Mouse (Mus musculus): ENCODE measurements around the gene Bod1l.

The Bod1l gene

DNA sequence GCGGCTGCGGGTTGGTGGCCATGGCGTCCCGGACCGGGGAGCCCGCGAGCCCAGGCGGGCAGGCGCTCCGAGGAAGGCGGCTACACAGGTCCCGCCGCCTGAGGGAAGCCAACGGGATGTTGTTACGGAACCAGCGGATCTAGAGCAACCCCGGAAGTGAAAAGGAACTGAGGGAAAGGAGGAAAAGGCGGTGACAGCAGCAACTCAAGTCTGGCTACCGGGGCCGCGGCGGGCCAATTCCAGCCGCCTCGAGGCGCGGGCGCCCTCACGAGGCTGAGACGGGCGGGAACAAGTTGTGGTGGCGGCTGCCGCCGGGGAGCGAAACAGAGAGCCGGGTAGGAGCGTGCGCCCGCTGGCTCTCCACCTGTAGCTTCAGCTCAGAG, at the start of gene Bod1l:
TSS of gene Bod1l (minus strand) at position 169 of the 383 bp plus-strand sequence.
- DNase-seq (ENCODE audit: low spot score): peak; percentile 93

DNA sequence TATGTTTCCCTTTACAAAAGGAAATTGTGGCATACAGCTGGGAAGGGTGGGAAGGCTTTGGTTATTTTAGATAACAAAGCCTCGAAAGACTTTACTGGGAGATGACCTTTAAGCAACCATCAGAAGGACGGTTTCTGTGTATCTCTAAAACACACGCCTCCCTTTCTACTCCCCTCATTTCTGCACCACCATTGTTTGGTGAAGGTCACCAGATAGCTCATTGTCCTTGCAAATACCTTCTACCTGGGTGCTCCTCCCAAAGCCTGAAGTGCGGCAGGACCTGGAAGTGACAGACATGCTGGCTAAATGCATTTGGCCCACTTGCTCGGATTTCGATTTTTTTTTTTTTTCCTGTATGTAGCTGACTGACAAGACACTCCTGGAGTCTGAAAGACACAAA, 49.2 kb upstream of the Bod1l start:
- DNase-seq (ENCODE audit: low spot score): no peak

DNA sequence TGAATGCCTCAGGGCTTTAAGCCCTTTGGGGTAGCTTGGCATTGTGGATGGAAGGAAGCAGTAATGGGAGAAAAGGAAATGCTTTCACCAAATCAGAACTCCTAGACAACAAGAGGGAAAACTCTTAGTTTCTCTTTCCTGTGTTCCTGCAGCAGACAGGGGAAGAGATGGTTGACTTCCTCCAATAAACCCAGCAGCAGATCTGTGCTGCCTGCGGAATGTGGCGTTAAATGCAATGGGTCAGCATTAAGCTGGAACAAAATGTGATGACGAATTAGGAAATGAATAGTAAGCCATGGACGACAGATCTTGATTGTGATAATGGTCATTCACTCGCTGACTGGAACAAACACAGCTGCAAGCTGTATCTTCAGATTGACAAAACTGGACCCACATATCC, 46.8 kb upstream of the Bod1l start:
- no peak for DNase-seq (ENCODE audit: low spot score)

DNA sequence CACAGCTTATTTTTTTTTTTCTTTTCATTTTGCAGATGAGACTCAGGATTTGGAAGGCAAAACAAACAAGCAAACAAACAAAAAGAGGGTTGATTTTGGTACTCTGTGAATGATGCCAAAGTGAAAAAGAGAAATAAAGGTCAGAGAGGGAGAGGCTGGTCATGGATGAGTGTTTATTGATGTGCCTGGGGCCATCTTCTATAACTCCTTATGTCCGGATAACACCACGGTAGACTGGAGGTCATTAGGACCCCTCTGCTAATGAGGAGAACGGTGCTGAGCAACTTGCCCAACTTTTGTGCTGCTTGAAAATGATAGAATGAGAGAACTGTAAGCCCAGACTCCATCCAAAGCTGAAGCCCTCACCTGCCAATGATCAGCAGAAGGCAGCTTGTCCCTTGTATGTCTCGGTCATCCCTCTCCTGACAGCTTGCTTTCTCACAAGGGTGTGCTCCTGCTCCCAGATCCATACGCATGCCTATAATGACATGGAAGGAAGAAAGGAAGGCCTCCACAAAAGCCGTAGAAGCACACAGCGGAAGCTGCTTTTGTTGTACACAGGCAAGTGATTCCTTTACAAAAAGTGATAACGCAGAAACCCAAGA, 45.2 kb upstream of the Bod1l start:
- no peak for DNase-seq (ENCODE audit: low spot score)

DNA sequence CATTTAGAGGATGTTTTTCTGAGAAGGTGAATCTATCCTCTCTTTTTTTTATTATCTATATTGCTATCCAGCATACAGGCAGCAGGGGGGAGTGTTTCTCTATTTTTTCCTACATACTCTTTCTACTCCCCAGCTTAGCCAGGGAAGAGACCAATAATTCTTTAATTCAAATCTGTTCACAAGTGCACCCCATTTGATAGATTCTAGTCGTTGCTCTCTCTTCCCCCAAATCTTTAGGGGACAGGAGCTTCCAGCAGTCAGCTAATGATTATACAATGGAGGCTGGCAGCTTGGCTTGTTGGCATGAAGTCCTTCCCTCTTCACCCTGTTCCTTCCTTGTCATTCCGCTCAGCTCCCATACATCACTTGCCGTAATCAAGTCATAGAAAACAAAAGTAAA, 44.7 kb upstream of the Bod1l start:
- DNase-seq (ENCODE audit: low spot score): no peak

DNA sequence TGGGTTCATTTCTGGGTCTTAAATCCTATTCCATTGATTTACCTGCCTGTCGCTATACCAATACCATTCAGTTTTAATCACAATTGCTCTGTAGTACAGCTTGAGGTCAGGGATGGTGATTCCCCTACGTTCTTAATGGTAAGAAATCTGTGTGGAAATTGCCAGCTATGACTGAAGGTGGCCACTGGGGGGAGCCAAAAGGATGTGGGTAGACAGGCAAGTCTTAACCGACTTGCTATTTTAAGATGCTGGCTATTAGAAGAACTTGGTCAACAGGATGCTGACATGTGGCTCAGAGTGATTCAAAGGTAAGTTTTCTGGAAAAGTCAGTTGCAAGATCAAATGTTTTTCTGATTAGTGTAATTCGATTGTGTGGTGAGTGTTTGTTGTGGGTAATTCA, 43.6 kb upstream of the Bod1l start:
- peak; percentile 38 for DNase-seq (ENCODE audit: low spot score)

DNA sequence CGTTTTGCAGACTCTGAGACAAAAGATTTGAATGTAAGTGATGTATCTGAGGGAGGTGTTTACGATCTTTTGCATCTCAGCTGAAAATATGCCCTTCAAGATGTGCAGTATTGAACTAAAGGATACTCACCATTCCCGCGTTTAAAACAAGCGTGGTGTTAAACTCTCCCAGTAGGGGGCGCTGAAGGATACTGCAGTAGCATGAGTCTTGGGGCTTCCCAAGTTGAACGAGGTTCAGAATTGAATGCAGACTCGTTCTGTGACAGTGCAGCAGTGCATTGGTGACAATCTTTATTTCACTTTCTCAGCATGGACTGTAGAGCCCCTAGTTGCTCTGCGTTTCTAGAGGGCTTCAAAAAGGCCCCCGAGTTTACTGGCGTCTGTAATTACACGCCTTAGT, 40.4 kb upstream of the Bod1l start:
- no peak for DNase-seq (ENCODE audit: low spot score)

DNA sequence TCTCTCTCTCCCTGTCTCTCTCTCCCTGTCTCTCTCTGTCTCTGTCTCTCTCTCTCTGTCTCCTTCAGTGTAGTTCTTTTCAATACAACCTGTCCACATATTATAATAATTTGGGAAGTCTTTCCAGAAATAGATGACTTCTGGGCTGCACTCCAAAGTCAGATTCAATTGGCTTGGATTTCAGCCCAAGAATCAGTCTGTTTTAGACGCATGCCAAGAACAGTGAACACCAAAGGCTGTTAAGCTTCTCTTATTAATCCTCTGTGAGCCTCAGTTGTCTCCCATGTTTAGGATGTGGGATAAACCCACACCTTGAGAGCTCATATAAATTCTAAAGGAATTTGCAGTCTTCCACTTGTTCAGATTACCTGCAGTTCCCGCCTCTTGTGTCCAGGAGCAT, 27.0 kb upstream of the Bod1l start:
- DNase-seq (ENCODE audit: low spot score): no peak

DNA sequence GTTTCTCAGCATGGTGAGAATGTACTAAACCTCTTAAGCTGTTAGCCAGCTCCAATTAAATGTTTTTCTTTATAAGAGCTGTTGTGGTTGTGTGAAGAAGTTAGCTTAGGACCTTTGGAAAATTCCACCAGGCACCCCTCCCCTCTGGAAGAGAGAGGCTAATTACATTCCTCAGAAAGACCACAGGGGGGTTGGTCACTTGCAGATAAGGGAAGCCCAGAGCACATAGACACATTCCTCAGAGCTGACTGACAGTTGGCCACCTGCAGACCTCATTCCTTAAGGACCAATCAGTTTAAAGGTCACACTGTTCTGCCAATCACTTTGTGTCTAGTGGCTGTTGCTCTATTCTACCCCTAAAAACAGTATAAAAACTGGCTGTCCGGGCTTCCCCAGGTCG, 11.7 kb upstream of the Bod1l start:
- no peak for DNase-seq (ENCODE audit: low spot score)

- no peak for DNase-seq (ENCODE audit: low spot score)
Measured at GRCm38 (mm10) chr5:41845558-41845937, 1.4 kb upstream of the Bod1l start.

- DNase-seq (ENCODE audit: low spot score): peak; percentile 9
Measured at GRCm38 (mm10) chr5:41844820-41845557, 874 bp upstream of the Bod1l start.

DNA sequence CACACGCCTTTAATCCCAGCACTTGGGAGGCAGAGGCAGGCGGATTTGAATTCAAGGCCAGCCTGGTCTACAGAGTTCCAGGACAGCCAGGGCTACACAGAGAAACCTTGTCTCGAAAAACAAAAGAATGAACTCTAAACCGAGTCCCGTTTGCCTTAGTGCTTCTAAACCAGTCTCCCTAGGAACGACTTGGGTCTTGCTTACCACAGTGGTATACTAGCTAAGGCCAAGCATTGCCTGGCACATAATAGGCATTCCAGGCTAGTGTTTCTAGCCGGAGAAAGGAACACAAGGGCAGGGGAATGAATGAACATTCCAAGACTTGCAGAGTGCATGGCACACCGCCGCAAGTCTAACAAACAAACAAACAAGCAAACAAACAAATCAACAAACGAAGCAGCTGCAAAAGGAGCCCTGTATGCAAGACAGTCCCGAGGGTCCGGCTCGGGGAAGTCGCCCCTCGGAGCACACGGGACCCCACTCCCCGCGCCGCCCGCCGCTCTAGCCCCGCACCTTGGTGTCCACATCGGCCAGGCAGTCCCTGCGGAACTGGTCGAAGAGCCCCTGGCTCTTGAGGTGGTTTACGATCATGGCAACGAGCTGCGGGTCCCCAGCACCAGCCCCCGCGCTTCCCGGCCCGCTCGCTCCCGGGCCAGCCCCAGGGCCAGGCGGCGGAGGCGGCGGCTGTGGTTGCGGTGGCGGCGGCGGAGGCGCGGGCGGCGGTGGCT, 532 bp downstream of the Bod1l start:
- peak; percentile 7 for DNase-seq (ENCODE audit: low spot score)

GRCm38 (mm10) chr5:41842681-41843080, 1.4 kb downstream of the Bod1l start:
- DNase-seq (ENCODE audit: low spot score): peak; percentile 45

DNA sequence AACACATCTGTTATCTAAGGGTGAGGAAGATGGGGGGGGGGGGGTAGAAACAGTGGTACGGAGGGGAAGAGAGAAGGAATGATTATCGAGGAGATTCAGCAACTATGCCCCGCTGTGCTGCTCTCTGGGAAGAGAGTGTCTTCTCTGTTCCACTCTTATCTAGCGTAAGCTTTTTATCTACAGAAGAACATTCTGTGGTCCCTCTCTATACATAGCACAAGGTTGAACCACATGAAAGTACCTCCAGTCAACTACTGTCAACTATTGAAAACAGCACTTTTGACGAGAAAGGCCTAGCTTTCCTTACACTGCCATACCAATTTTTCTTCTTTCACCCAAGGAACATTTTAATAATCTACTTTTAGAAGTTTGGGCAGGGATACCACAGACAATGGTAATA, 2.4 kb downstream of the Bod1l start:
- no peak for DNase-seq (ENCODE audit: low spot score)

DNA sequence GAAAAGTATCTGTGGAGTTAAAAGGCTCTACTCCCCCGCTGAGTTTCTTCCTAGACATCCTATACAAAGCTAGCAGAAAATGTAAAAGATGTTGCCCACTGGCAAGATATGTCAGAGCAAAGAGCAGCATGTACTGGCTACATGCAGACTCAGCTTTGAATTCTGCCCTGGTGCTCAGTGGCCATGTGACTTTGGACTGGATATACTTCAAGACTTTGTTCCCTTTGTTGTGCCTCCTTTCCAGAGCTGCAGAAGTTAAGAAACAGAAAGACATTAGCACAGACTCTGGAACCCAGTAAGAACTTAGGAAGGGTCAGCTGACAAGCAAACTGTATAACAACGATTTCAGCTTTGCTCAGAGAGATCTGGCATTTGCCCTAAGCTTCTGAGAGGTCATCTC, 14.0 kb downstream of the Bod1l start:
- no peak for DNase-seq (ENCODE audit: low spot score)

DNA sequence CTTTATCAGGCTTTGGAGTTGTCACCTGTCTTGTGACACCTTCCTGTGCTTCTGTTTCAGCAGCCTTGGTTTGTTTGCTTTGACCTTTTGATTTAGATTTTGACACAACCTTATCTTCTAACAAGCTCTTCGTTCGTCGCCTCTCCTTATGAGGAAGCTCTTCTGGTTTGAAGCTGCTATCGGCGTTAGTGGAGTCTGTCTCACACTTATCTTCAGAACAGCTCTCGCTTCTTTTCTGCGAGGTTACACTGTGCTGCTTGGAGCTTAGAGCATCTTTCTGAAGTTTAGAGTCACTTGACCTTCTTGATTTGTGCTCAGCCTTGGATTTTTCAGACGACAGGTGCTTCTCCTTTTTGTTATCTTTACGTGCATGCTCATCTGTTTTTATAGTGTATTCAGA, 23.0 kb downstream of the Bod1l start:
- DNase-seq (ENCODE audit: low spot score): no peak

DNA sequence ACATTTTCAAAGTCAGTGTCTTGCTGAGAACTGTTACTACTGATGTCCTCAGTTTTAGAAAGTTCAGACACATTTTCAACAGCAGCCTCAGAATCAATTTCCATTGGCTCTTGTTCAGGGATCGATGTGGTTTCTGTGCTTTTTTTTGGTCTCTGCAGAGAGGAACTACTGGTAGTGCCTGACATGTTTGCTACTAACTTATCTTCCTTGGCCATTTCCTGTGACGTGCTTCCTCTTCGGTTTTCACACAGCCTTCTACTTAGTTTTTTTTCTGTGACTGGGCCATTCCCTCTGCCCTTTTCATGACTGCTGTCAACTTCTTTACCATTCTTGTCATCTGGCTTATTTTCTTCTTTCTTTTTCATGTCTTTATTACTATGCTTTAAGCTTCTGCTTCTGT, 23.6 kb downstream of the Bod1l start:
- no peak for DNase-seq (ENCODE audit: low spot score)

DNA sequence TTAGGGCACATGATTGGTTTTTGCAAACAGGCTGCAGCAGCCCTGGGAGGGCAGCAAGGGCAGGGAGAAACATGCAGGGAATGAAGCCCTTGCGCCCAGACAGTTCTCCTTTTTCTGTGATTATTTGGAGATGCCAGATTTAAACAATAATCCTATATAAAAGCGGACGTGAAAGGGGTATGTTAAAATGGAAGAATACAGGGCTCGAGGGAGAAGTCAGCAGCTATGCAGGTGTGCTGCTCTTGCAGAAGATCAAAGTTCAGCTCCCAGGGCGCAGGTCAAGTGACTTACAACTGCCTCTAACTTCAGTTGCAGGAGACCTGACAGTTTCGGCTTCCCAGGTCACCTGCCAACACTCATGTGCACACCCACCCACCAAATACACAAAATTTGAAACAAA, 31.6 kb downstream of the Bod1l start:
- peak; percentile 77 for DNase-seq (ENCODE audit: low spot score)

DNA sequence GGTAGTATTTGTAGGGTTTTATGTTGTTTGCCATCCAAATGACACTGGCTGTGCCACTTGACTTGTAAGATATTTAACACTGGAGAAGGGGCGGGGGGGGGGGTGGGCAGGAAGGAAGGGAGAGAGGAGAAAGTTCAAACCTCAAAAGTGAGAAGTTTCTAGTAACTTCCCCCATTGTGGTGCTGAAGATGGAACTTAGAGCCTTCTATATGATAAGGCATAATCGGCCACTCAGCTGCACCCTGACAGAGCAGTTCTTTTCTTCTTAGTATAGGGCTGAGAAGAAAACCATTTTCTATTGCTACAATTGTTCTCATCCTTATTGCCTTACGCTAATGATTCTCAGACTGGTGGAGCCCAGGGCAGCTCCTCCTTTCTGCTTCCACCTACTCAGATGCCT, 32.8 kb downstream of the Bod1l start:
- DNase-seq (ENCODE audit: low spot score): no peak

- no peak for DNase-seq (ENCODE audit: low spot score)
Measured at GRCm38 (mm10) chr5:41807383-41807782, 36.7 kb downstream of the Bod1l start.

DNA sequence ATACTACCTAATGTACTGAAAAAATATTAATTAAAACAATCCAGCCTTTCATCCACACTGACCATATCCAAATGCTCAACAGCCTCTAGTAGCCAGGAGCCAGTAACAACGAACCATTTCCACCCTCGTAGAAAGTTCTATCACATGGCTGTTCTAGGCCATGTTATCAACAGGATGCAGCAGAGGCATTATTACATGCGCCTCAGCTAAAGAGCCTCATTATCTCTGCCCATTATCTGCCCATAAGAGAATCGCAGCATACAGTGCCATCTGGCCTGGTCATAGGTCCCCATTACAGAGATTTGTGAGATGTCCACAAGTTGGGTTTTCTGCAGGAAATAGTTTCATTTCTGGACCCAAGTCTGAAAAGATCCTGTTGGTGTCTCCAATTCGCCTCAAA, 37.9 kb downstream of the Bod1l start:
- DNase-seq (ENCODE audit: low spot score): no peak

GRCm38 (mm10) chr5:41805085-41805484, 39.0 kb downstream of the Bod1l start:
- DNase-seq (ENCODE audit: low spot score): no peak

DNA sequence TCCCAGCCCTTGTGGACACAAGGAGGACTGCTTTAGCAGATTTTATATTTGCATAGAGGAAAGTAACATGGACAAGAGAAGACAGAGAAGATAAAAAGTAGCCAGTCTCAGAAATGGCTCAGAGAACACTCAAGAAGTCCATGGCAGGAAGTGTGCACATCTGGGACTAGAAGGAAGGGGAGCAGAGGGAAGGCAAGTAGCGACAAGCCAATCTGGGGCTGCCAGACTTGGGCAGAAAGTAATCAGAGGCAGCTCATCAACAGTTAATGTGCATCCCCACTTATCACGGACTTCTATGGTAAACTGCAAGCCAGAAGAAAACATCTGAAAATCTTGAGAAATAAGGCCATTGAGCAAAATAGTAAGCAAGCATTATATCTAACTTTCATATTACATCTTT, 39.5 kb downstream of the Bod1l start:
- DNase-seq (ENCODE audit: low spot score): no peak

DNA sequence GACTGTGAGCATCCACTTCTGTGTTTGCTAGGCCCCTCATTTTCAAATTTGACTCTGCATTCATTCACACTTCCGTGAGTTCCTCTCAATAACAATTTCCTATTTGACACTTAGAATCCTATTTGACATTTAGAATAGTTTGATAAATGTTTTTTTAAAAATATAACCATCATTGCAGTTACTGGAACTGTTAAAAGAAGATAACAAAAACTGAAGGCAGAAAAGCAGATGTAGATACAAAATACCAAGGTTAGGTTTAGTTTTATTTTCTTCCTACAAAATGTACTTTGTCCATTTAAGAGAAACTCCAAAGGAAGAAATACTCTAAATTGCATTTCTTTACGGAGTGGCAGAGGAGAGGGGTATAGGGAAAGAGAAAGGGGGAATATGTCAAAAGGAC, 42.5 kb downstream of the Bod1l start:
- DNase-seq (ENCODE audit: low spot score): no peak
